Mouse (Mus musculus): Measurements from ENCODE around the gene Fabp6.

Fabp6 gene

GRCm38 (mm10) chr11:43546678-43547077 is 54.7 kb downstream of the Fabp6 start:
- no peak for DNase-seq (ENCODE audit: low read depth)
